Mouse (Mus musculus) heart, postnatal 0 days (tissue): ENCODE measurements around the gene Rbfox1.

Experiments
- CTCF ChIP-seq: IDR thresholded peaks from 2 replicates; pipeline ENCODE4 v1.5.1; 2016; ENCODE audit warnings: antibody characterized with exemption, control low read depth, low read depth
- EP300 ChIP-seq: IDR thresholded peaks from 2 replicates; pipeline ENCODE4 v1.6.1; 2016; ENCODE audit warnings: antibody characterized with exemption, low read depth

DNA sequence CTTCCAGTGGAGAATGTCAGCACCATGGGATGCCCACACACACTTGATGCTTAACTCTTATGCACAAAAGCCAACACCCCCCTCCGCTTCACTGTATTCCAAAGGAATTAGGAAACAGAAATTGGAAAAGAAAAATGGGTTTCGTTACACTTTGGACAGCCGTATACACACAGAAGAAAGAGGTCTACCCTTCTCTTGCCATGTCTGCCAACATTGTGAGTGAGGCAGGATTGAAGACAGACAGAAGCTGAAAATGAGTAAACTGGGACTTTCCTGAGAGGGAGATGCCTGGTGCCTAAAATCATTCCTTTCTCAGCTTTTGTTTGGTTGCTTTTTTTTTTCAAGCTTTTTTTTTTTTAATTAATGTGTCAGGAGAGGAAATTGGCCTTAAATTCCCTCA is 1000.5 kb downstream of the Rbfox1 start:
- TF ChIP-seq EP300 = no peak
- TF ChIP-seq CTCF = no peak
